Mouse (Mus musculus) lung, embryonic 16.5 days (tissue): ENCODE data around the gene Rasa1. TPM values are rescaled to one million over a fixed set of nuclear protein-coding genes. Genes with fewer than 3 reads are reported as not detected.

ENCODE experiments used
- ATAC-seq: fragments of 200-750 bp; cut with Nextera tagmentation; 2 replicates; pipeline ENCODE4 v1.8.0; 2017; ENCODE audit warnings: low read depth, mild to moderate bottlenecking, moderate library complexity
- H3K27ac ChIP-seq: fragments of 300-500 bp; sonication (generic); 2 replicates; pipeline ENCODE4 v1.5.1; 2014; ENCODE audit warnings: mild to moderate bottlenecking, control low read depth, low read length
- H3K27me3 ChIP-seq: fragments of 300-500 bp; sonication (generic); 2 replicates; pipeline ENCODE4 v1.6.1; 2014; ENCODE audit warnings: low read depth, low read length, mixed read lengths; ENCODE audit not compliant: control insufficient read depth, insufficient read depth
- H3K36me3 ChIP-seq: fragments of 300-500 bp; sonication (generic); 2 replicates; pipeline ENCODE4 v1.6.1; 2014; ENCODE audit warnings: low read length; ENCODE audit not compliant: control insufficient read depth, insufficient read depth
- H3K4me1 ChIP-seq: fragments of 300-500 bp; sonication (generic); replicated peaks from 2 replicates; pipeline ENCODE4 v1.6.1; 2014; ENCODE audit warnings: low read length, mixed read lengths; ENCODE audit not compliant: control insufficient read depth, insufficient read depth
- H3K4me2 ChIP-seq: fragments of 300-500 bp; sonication (generic); 2 replicates; pipeline ENCODE4 v1.6.1; 2014; ENCODE audit warnings: low read depth, low read length, control low read depth
- H3K4me3 ChIP-seq: fragments of 300-500 bp; sonication (generic); 2 replicates; pipeline ENCODE4 v1.5.1; 2014; ENCODE audit warnings: mild to moderate bottlenecking, low read length, control low read depth
- H3K9ac ChIP-seq: fragments of 300-500 bp; sonication (generic); 2 replicates; pipeline ENCODE4 v1.6.1; 2014; ENCODE audit warnings: low read length, control low read depth
- H3K9me3 ChIP-seq: fragments of 300-500 bp; sonication (generic); 2 replicates; pipeline ENCODE4 v1.6.1; 2016; ENCODE audit warnings: low read length; ENCODE audit not compliant: control insufficient read depth
- WGBS: fragments of 180-500 bp; shearing (Covaris S2); extraction: QIAGEN DNeasy Blood & Tissue Kit; methylation state at CpG from one replicate; pipeline ENCODE4 v1.1.7; 2014; 5-methylcytosine and 5-hydroxymethylcytosine counted together
- polyA plus RNA-seq: library from polyadenylated mRNA; unstranded; fragments of >200 nt; fragmentation: Nextera tagmentation; extraction: Ambion mirVana; gene quantifications from 2 replicates; pipeline ENCODE4 v1.2.1, GENCODE M21; 2015

The Rasa1 gene
- polyA plus RNA-seq, 1 experiment from 2014 or later, result 45.8 TPM

GRCm38 (mm10) chr13:85278951-85279350, 10.0 kb downstream of the Rasa1 start:
- no peak for ATAC-seq
- no peak overlapping the region for H3K27ac ChIP-seq
- H3K27me3 ChIP-seq, result no peaks in the 10 kb centered on the region
- H3K4me1 ChIP-seq, result no peaks in the 10 kb centered on the region
- H3K9me3 ChIP-seq, result no peaks in the 10 kb centered on the region
- no peak overlapping the region for H3K9ac ChIP-seq
- H3K36me3 ChIP-seq, result no peaks in the 10 kb centered on the region
- no peak overlapping the region for H3K4me2 ChIP-seq
- H3K4me3 ChIP-seq, result no peak overlapping the region

GRCm38 (mm10) chr13:85274572-85274971, 14.4 kb downstream of the Rasa1 start:
- no peak overlapping the region for H3K27ac ChIP-seq
- H3K4me2 ChIP-seq, result no peak overlapping the region
- WGBS, result 100% methylated on average over 1 of the region's 1 CpGs

GRCm38 (mm10) chr13:85273788-85274187, 15.1 kb downstream of the Rasa1 start:
- ATAC-seq, result no peak
- Histone ChIP-seq H3K27me3 (no peaks in the 10 kb centered on the region), H3K9me3 (no peaks in the 10 kb centered on the region), H3K4me2 (no peak overlapping the region), H3K36me3 (no peaks in the 10 kb centered on the region), H3K4me1 (no peaks in the 10 kb centered on the region), H3K4me3 (no peak overlapping the region), H3K9ac (no peak overlapping the region), H3K27ac (no peak overlapping the region)

More at GRCm38 (mm10) chr13:85274572-85274971, 14.4 kb downstream of the Rasa1 start:
- Histone ChIP-seq H3K9me3 (no peaks in the 10 kb centered on the region), H3K4me3 (no peak overlapping the region), H3K27me3 (no peaks in the 10 kb centered on the region), H3K4me1 (no peaks in the 10 kb centered on the region), H3K36me3 (no peaks in the 10 kb centered on the region), H3K9ac (no peak overlapping the region)
- ATAC-seq, result no peak

- WGBS, result 83% methylated on average over 7 of the region's 7 CpGs
- no peak for ATAC-seq
- Histone ChIP-seq H3K27ac (no peak overlapping the region), H3K4me2 (no peak overlapping the region), H3K9me3 (no peaks in the 10 kb centered on the region), H3K4me1 (no peaks in the 10 kb centered on the region), H3K9ac (no peak overlapping the region), H3K4me3 (no peak overlapping the region), H3K27me3 (no peaks in the 10 kb centered on the region), H3K36me3 (peaks cover 2% of the 10 kb centered on the region; the same call in 1 of the 2 replicates)
Measured at GRCm38 (mm10) chr13:85238760-85239159, 50.2 kb downstream of the Rasa1 start.

GRCm38 (mm10) chr13:85218656-85219055, 70.3 kb downstream of the Rasa1 start:
- no peak overlapping the region for H3K27ac ChIP-seq
- no peaks in the 10 kb centered on the region for H3K27me3 ChIP-seq
- 72% methylated on average over 4 of the region's 4 CpGs for WGBS
- H3K9me3 ChIP-seq, result no peaks in the 10 kb centered on the region
- H3K4me1 ChIP-seq, result no peaks in the 10 kb centered on the region
- H3K9ac ChIP-seq, result no peak overlapping the region
- no peak for ATAC-seq
- no peak overlapping the region for H3K4me3 ChIP-seq
- H3K4me2 ChIP-seq, result no peak overlapping the region
- peaks cover 5% of the 10 kb centered on the region; the same call in 1 of the 2 replicates for H3K36me3 ChIP-seq

- peaks cover 8% of the 10 kb centered on the region for H3K36me3 ChIP-seq
- no peak for ATAC-seq
- no peak overlapping the region for H3K9ac ChIP-seq
- no peaks in the 10 kb centered on the region for H3K4me1 ChIP-seq
- H3K27me3 ChIP-seq, result no peaks in the 10 kb centered on the region
- WGBS, result 67% methylated on average over 1 of the region's 1 CpGs
- no peaks in the 10 kb centered on the region for H3K9me3 ChIP-seq
- H3K4me3 ChIP-seq, result no peak overlapping the region
- no peak overlapping the region for H3K27ac ChIP-seq
- no peak overlapping the region for H3K4me2 ChIP-seq
Measured at GRCm38 (mm10) chr13:85210353-85210752, 78.6 kb downstream of the Rasa1 start.

GRCm38 (mm10) chr13:85208656-85209055, 80.3 kb downstream of the Rasa1 start:
- Histone ChIP-seq H3K4me3 (no peak overlapping the region), H3K27ac (no peak overlapping the region), H3K9ac (no peak overlapping the region), H3K9me3 (no peaks in the 10 kb centered on the region), H3K27me3 (no peaks in the 10 kb centered on the region), H3K4me1 (no peaks in the 10 kb centered on the region), H3K4me2 (no peak overlapping the region), H3K36me3 (peaks cover 10% of the 10 kb centered on the region)
- ATAC-seq, result no peak
- 83% methylated on average over 6 of the region's 6 CpGs for WGBS

GRCm38 (mm10) chr13:85207493-85207892, 81.4 kb downstream of the Rasa1 start:
- ATAC-seq, result no peak
- no peak overlapping the region for H3K27ac ChIP-seq
- H3K9ac ChIP-seq, result no peak overlapping the region
- H3K27me3 ChIP-seq, result no peaks in the 10 kb centered on the region
- no peak overlapping the region for H3K4me3 ChIP-seq
- H3K9me3 ChIP-seq, result no peaks in the 10 kb centered on the region
- peaks cover 10% of the 10 kb centered on the region for H3K36me3 ChIP-seq
- 61% methylated on average over 2 of the region's 2 CpGs for WGBS
- no peak overlapping the region for H3K4me2 ChIP-seq
- H3K4me1 ChIP-seq, result no peaks in the 10 kb centered on the region

- Histone ChIP-seq H3K27me3 (no peaks in the 10 kb centered on the region), H3K9me3 (no peaks in the 10 kb centered on the region), H3K4me1 (no peaks in the 10 kb centered on the region; the same call in 1 of the 2 replicates), H3K36me3 (peaks cover 7% of the 10 kb centered on the region; the same call in 1 of the 2 replicates), H3K4me2 (no peak overlapping the region), H3K4me3 (no peak overlapping the region), H3K9ac (no peak overlapping the region), H3K27ac (no peak overlapping the region)
- 97% methylated on average over 2 of the region's 2 CpGs for WGBS
- no peak for ATAC-seq
Measured at GRCm38 (mm10) chr13:85191253-85191652, 97.7 kb downstream of the Rasa1 start.

- peak overlapping the region; percentile 93 for H3K4me3 ChIP-seq
- H3K27ac ChIP-seq, result peak overlapping the region; percentile 83
- no peaks in the 10 kb centered on the region for H3K9me3 ChIP-seq
- H3K9ac ChIP-seq, result peak overlapping the region; percentile 96
- H3K27me3 ChIP-seq, result no peaks in the 10 kb centered on the region
- 0% methylated on average over 17 of the region's 17 CpGs for WGBS
- H3K4me1 ChIP-seq, result no peaks in the 10 kb centered on the region; the same call in 1 of the 2 replicates
- ATAC-seq, result peak; percentile 77
- H3K36me3 ChIP-seq, result peaks cover 7% of the 10 kb centered on the region; the same call in 1 of the 2 replicates
- H3K4me2 ChIP-seq, result peak overlapping the region; percentile 67
Measured at GRCm38 (mm10) chr13:85189644-85190121, 99.2 kb downstream of the Rasa1 start.
